Comparison of ENCODE assay signal across 31 mouse cellular contexts in the genomic region with DNA sequence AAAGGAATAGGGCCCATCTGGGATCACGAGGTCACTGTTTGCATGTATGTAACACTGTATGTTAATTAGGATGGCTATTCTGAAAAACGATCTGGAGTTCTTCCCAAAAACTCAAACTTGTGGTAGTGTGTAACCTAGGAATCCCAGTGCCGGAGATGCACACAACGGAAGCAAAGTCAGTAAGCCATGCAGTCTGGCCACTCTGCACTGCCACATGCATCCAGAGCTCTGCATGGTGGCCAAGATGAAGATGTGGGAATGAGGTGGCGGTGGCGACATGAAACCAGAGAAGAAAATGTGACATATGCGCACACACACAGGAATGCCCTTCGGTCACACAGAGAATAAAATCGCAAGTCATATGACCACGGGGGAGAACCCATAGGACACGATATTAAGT.
"Had no signal": no experiment of that assay in that cellular context is flagged by ENCODE, and none has a peak within 500 bp of the region (broad histone marks: within the 10 kb centered on the region; RNA-seq: fewer than 3 reads in every experiment).

No protein-coding gene starts in this region.

- DNase-seq: left cerebral cortex, postnatal 4 days; liver; liver, embryonic 13.5 days; liver, postnatal 0 days; lung, adult 18-20 months; lung, adult 2 months; lung, embryonic 14.5 days; lung, postnatal 10 days; lung, postnatal 14 days; lung, postnatal 36 days; lung, postnatal 4 days; midbrain, embryonic 14.5 days had no signal

- H3K4me2 ChIP-seq: limb, embryonic 12.5 days; limb, embryonic 13.5 days; limb, embryonic 15.5 days; liver, embryonic 11.5 days; liver, embryonic 12.5 days; liver, embryonic 13.5 days; liver, embryonic 15.5 days; lung, embryonic 14.5 days; lung, embryonic 15.5 days; midbrain, embryonic 12.5 days; midbrain, embryonic 13.5 days; neural tube, embryonic 12.5 days had no signal

- H3K27me3 ChIP-seq: limb, embryonic 12.5 days; limb, embryonic 13.5 days; limb, embryonic 15.5 days; liver, embryonic 12.5 days; liver, embryonic 13.5 days; liver, embryonic 15.5 days; lung, embryonic 15.5 days; megakaryocyte, embryonic 14.5 days; midbrain, embryonic 12.5 days; midbrain, embryonic 13.5 days; neural tube, embryonic 12.5 days had no signal

- H3K9ac ChIP-seq: limb, embryonic 12.5 days; limb, embryonic 13.5 days; limb, embryonic 15.5 days; liver, embryonic 12.5 days; liver, embryonic 13.5 days; liver, embryonic 14.5 days; liver, embryonic 15.5 days; liver, postnatal 0 days; lung, embryonic 14.5 days; lung, embryonic 15.5 days; midbrain, embryonic 12.5 days; midbrain, embryonic 13.5 days; neural tube, embryonic 12.5 days had no signal

- H3K9me3 ChIP-seq: limb, embryonic 10.5 days; limb, embryonic 12.5 days; limb, embryonic 13.5 days; limb, embryonic 15.5 days; liver, embryonic 12.5 days; liver, embryonic 13.5 days; liver, embryonic 15.5 days; lung, embryonic 15.5 days; midbrain, embryonic 10.5 days; neural tube, embryonic 12.5 days had no signal

- H3K4me3 ChIP-seq: left cerebral cortex, adult 2 months; limb, embryonic 10.5 days; limb, embryonic 12.5 days; limb, embryonic 13.5 days; limb, embryonic 15.5 days; liver, embryonic 12.5 days; liver, embryonic 13.5 days; liver, embryonic 15.5 days; lung, embryonic 15.5 days; megakaryocyte, embryonic 14.5 days; midbrain, embryonic 10.5 days; midbrain, embryonic 12.5 days; midbrain, embryonic 13.5 days; myocyte; neural tube, embryonic 12.5 days had no signal

- H3K36me3 ChIP-seq: liver, embryonic 12.5 days; liver, embryonic 13.5 days; liver, embryonic 15.5 days; lung, embryonic 15.5 days had no signal

- H3K27ac ChIP-seq: left cerebral cortex, adult 2 months; limb, embryonic 10.5 days; limb, embryonic 12.5 days; limb, embryonic 13.5 days; limb, embryonic 15.5 days; liver, embryonic 12.5 days; liver, embryonic 13.5 days; liver, embryonic 14.5 days; liver, embryonic 15.5 days; lung, embryonic 15.5 days; macrophage; midbrain, embryonic 10.5 days; midbrain, embryonic 12.5 days; midbrain, embryonic 13.5 days; neural tube, embryonic 12.5 days had no signal

- ATAC-seq: liver, embryonic 12.5 days; liver, postnatal 0 days; lung, postnatal 0 days; midbrain, embryonic 13.5 days; midbrain, embryonic 16.5 days had no signal

- H3K4me1 ChIP-seq: limb, embryonic 15.5 days; liver, embryonic 12.5 days; liver, embryonic 13.5 days; liver, embryonic 15.5 days; lung, embryonic 15.5 days; megakaryocyte, embryonic 14.5 days; midbrain, embryonic 10.5 days; midbrain, embryonic 12.5 days; midbrain, embryonic 13.5 days; neural tube, embryonic 12.5 days had no signal
